Mouse (Mus musculus) midbrain, embryonic 12.5 days (tissue): Measurements from ENCODE around the gene Taok1. TPM values are rescaled to one million over a fixed set of nuclear protein-coding genes. Genes with fewer than 3 reads are reported as not detected.
"Not testable (repeated sequence)": the region's sequence is repeated elsewhere in the genome, so short reads cannot be mapped to it uniquely, and the experiment has no call there.

Experiments
- ATAC-seq: fragments of 200-750 bp; cut with Nextera tagmentation; 2 replicates; pipeline ENCODE4 v1.8.0; 2017; ENCODE audit warnings: low read depth, moderate TSS enrichment, moderate library complexity; ENCODE audit not compliant: low FRiP score
- H3K27ac ChIP-seq: fragments of 300-500 bp; sonication (generic); replicated peaks from 2 replicates; pipeline ENCODE4 v1.5.1; 2016; ENCODE audit warnings: mild to moderate bottlenecking
- H3K27me3 ChIP-seq: fragments of 300-500 bp; sonication (generic); 2 replicates; pipeline ENCODE4 v1.6.1; 2016; ENCODE audit warnings: mild to moderate bottlenecking
- H3K36me3 ChIP-seq: fragments of 300-500 bp; sonication (generic); 2 replicates; pipeline ENCODE4 v1.6.1; 2016
- H3K4me1 ChIP-seq: fragments of 300-500 bp; sonication (generic); 2 replicates; pipeline ENCODE4 v1.6.1; 2016
- H3K4me2 ChIP-seq: fragments of 300-500 bp; sonication (generic); replicated peaks from 2 replicates; pipeline ENCODE4 v1.6.1; 2016; ENCODE audit warnings: mild to moderate bottlenecking, moderate library complexity
- H3K4me3 ChIP-seq: fragments of 300-500 bp; sonication (generic); 2 replicates; pipeline ENCODE4 v1.5.1; 2016; ENCODE audit warnings: mild to moderate bottlenecking
- H3K9ac ChIP-seq: fragments of 300-500 bp; sonication (generic); replicated peaks from 2 replicates; pipeline ENCODE4 v1.6.1; 2016; ENCODE audit warnings: mild to moderate bottlenecking, moderate library complexity
- H3K9me3 ChIP-seq: fragments of 300-500 bp; sonication (generic); 2 replicates; pipeline ENCODE4 v1.6.1; 2016; ENCODE audit warnings: mild to moderate bottlenecking
- WGBS: fragments of 180-500 bp; shearing (Covaris S2); methylation state at CpG from one replicate; pipeline ENCODE4 v1.1.7; 2016; 5-methylcytosine and 5-hydroxymethylcytosine counted together
- polyA plus RNA-seq: library from polyadenylated mRNA; unstranded; fragments of >200 nt; fragmentation: Nextera tagmentation; extraction: Ambion mirVana; gene quantifications from 2 replicates; pipeline ENCODE4 v1.2.1, GENCODE M21; 2016

Gene Taok1
- polyA plus RNA-seq: 23.9 and 26.0 TPM in 2 replicates

- Histone ChIP-seq H3K36me3 (no peaks in the 10 kb centered on the region), H3K4me3 (peak within 1 kb of the TSS; percentile 95), H3K9ac (peak within 1 kb of the TSS; percentile 99), H3K9me3 (no peaks in the 10 kb centered on the region), H3K27ac (peak within 1 kb of the TSS; percentile 98), H3K4me1 (peaks cover 23% of the 10 kb centered on the region), H3K27me3 (no peaks in the 10 kb centered on the region), H3K4me2 (peak within 1 kb of the TSS; percentile 89)
- ATAC-seq: peak; percentile 94
- under 1% methylated on average over 53 of the region's 71 CpGs for WGBS
Observed at GRCm38 (mm10) chr11:77607538-77608455, at the start of gene Taok1. Gene Taok1 (minus strand): TSS chr11:77607815.

- WGBS: over 99% methylated on average over 4 of the region's 4 CpGs
- H3K9ac ChIP-seq, ATAC-seq, H3K27ac ChIP-seq, H3K4me1 ChIP-seq, H3K9me3 ChIP-seq, H3K4me2 ChIP-seq, H3K36me3 ChIP-seq, H3K27me3 ChIP-seq, H3K4me3 ChIP-seq: not testable (repeated sequence)
Observed at GRCm38 (mm10) chr11:77653406-77654190, 46.0 kb upstream of the Taok1 start.

- no peak overlapping the region for H3K9ac ChIP-seq
- no peak overlapping the region for H3K27ac ChIP-seq
- H3K4me3 ChIP-seq: no peak overlapping the region
- no peaks in the 10 kb centered on the region for H3K9me3 ChIP-seq
- no peaks in the 10 kb centered on the region for H3K4me1 ChIP-seq
- no peaks in the 10 kb centered on the region for H3K36me3 ChIP-seq
- H3K27me3 ChIP-seq: no peaks in the 10 kb centered on the region
- ATAC-seq: no peak
- H3K4me2 ChIP-seq: no peak overlapping the region
- 66% methylated on average over 6 of the region's 6 CpGs for WGBS
Observed at GRCm38 (mm10) chr11:77652484-77652883, 44.9 kb upstream of the Taok1 start.

- no peak overlapping the region for H3K4me2 ChIP-seq
- H3K9me3 ChIP-seq: no peaks in the 10 kb centered on the region
- no peaks in the 10 kb centered on the region for H3K27me3 ChIP-seq
- H3K9ac ChIP-seq: no peak overlapping the region
- no peaks in the 10 kb centered on the region for H3K36me3 ChIP-seq
- WGBS: 84% methylated on average over 7 of the region's 7 CpGs
- no peak overlapping the region for H3K4me3 ChIP-seq
- ATAC-seq: no peak
- H3K4me1 ChIP-seq: no peaks in the 10 kb centered on the region
- no peak overlapping the region for H3K27ac ChIP-seq
Observed at GRCm38 (mm10) chr11:77648878-77649277, 41.3 kb upstream of the Taok1 start.

- H3K4me3 ChIP-seq: no peak overlapping the region
- no peaks in the 10 kb centered on the region for H3K36me3 ChIP-seq
- no peaks in the 10 kb centered on the region for H3K27me3 ChIP-seq
- no peak overlapping the region for H3K9ac ChIP-seq
- 85% methylated on average over 4 of the region's 4 CpGs for WGBS
- no peak for ATAC-seq
- H3K27ac ChIP-seq: no peak overlapping the region
- no peaks in the 10 kb centered on the region for H3K4me1 ChIP-seq
- no peaks in the 10 kb centered on the region for H3K9me3 ChIP-seq
- no peak overlapping the region for H3K4me2 ChIP-seq
Observed at GRCm38 (mm10) chr11:77645481-77645880, 37.9 kb upstream of the Taok1 start.

- 88% methylated on average over 9 of the region's 9 CpGs for WGBS
- no peak for ATAC-seq
- Histone ChIP-seq H3K9ac (no peak overlapping the region), H3K9me3 (no peaks in the 10 kb centered on the region), H3K4me2 (no peak overlapping the region), H3K27ac (no peak overlapping the region), H3K36me3 (no peaks in the 10 kb centered on the region), H3K4me1 (no peaks in the 10 kb centered on the region), H3K4me3 (no peak overlapping the region), H3K27me3 (no peaks in the 10 kb centered on the region)
Observed at GRCm38 (mm10) chr11:77641390-77641789, 33.8 kb upstream of the Taok1 start.

- H3K9me3 ChIP-seq: no peaks in the 10 kb centered on the region
- H3K9ac ChIP-seq: no peak overlapping the region
- peak overlapping the region; percentile 22; the same call in 1 of the 2 replicates for H3K4me3 ChIP-seq
- H3K4me2 ChIP-seq: peak overlapping the region; percentile 40
- ATAC-seq: 0 out of 2 replicates have a peak, but pooled peaks have one; percentile 16
- H3K27me3 ChIP-seq: 0 out of 2 replicates have a peak, but pooled peaks cover 5% of the 10 kb centered on the region
- no peak overlapping the region for H3K27ac ChIP-seq
- peaks cover 18% of the 10 kb centered on the region for H3K4me1 ChIP-seq
- WGBS: 16% methylated on average over 8 of the region's 8 CpGs
- H3K36me3 ChIP-seq: no peaks in the 10 kb centered on the region
Observed at GRCm38 (mm10) chr11:77630257-77630670, 22.6 kb upstream of the Taok1 start.

GRCm38 (mm10) chr11:77629476-77629875, 21.9 kb upstream of the Taok1 start:
- 0% methylated on average over 1 of the region's 1 CpGs for WGBS
- Histone ChIP-seq H3K9me3 (no peaks in the 10 kb centered on the region), H3K4me3 (no peak overlapping the region), H3K9ac (no peak overlapping the region), H3K4me2 (no peak overlapping the region), H3K27me3 (0 out of 2 replicates have a peak, but pooled peaks cover 5% of the 10 kb centered on the region), H3K27ac (no peak overlapping the region), H3K4me1 (peaks cover 25% of the 10 kb centered on the region), H3K36me3 (no peaks in the 10 kb centered on the region)
- ATAC-seq: no peak

GRCm38 (mm10) chr11:77626596-77627535, 19.3 kb upstream of the Taok1 start:
- no peak for ATAC-seq
- Histone ChIP-seq H3K9ac (no peak overlapping the region), H3K27me3 (0 out of 2 replicates have a peak, but pooled peaks cover 5% of the 10 kb centered on the region)

GRCm38 (mm10) chr11:77625061-77625855, 17.6 kb upstream of the Taok1 start:
- Histone ChIP-seq H3K9ac (peak overlapping the region; percentile 41; the same call in 1 of the 2 replicates), H3K27me3 (0 out of 2 replicates have a peak, but pooled peaks cover 5% of the 10 kb centered on the region), H3K4me2 (peak overlapping the region; percentile 68), H3K27ac (peak overlapping the region; percentile 75), H3K4me3 (peak overlapping the region; percentile 34), H3K4me1 (peaks cover 33% of the 10 kb centered on the region), H3K9me3 (no peaks in the 10 kb centered on the region), H3K36me3 (no peaks in the 10 kb centered on the region)
- WGBS: 4% methylated on average over 11 of the region's 11 CpGs
- ATAC-seq: peak; percentile 52; the same call in 1 of the 2 replicates

More at GRCm38 (mm10) chr11:77626596-77627535, 19.3 kb upstream of the Taok1 start:
- peaks cover 34% of the 10 kb centered on the region for H3K4me1 ChIP-seq
- no peaks in the 10 kb centered on the region for H3K9me3 ChIP-seq
- H3K27ac ChIP-seq: no peak overlapping the region
- H3K4me3 ChIP-seq: no peak overlapping the region
- H3K4me2 ChIP-seq: no peak overlapping the region
- 64% methylated on average over 5 of the region's 5 CpGs for whole genome bisulfite sequencing
- H3K36me3 ChIP-seq: no peaks in the 10 kb centered on the region
